Mouse (Mus musculus) cortical plate, adult 2 months (tissue): ENCODE results near the gene Rab31.

Experiments used
- CTCF ChIP-seq: fragments of 200-500 bp; IDR thresholded peaks from 2 replicates; pipeline ENCODE4 v1.5.1; 2011; ENCODE audit warnings: mild to moderate bottlenecking, control low read depth, low read length; ENCODE audit not compliant: insufficient read depth; ENCODE audit errors: extremely low read depth
- POLR2A ChIP-seq: fragments of 200-500 bp; IDR thresholded peaks from 2 replicates; pipeline ENCODE4 v1.6.1; 2011; ENCODE audit warnings: mild to moderate bottlenecking, low read length, control low read depth; ENCODE audit not compliant: insufficient read depth; ENCODE audit errors: extremely low read depth

GRCm38 (mm10) chr17:65674710-65675171, 97.8 kb downstream of the Rab31 start:
- TF ChIP-seq POLR2A, result no peak
- TF ChIP-seq CTCF, result no peak
